Mouse (Mus musculus) kidney, adult 9 months (tissue): ENCODE measurements around the gene Bcr.
A peak's percentile ranks its signal among the peaks of the same experiment; 100 is the strongest.

ENCODE experiments used
- DNase-seq: peaks from one replicate; pipeline ENCODE4 v3.0.0; 2022

Gene Bcr

DNA sequence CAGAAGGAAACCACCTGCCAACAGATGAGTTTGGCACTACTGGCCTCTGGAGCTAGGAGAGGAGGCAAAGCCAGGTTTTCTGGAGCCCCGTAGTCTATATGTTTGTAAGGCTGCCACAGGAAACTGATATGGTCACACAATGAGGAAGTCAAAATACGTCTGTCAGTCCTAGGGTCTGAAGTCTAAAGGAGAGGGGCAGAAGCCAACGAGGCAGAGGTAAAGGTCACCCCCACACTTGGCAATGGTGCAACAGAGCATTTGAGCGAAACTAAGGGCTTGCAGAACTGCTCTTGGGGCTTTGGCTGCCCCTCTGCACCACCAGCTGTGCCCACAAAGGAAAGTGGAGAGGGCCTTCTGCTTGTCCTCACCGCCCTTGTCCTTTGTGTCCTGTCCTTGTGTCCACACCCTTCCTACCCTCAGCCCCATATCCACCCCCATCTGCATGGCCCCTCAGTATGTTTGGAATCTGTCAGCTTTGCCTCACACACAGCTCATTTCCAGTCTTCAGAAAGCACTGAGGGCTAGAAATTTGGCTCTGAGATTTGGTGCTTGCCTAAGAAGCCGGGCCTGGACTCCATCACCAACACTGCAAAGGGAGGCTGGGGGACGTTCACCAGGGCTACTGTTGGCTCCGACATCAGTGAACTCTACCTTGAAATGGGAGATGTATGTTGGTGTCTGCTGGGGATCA lies 127.1 kb downstream of the Bcr start:
- DNase-seq = no peak

DNA sequence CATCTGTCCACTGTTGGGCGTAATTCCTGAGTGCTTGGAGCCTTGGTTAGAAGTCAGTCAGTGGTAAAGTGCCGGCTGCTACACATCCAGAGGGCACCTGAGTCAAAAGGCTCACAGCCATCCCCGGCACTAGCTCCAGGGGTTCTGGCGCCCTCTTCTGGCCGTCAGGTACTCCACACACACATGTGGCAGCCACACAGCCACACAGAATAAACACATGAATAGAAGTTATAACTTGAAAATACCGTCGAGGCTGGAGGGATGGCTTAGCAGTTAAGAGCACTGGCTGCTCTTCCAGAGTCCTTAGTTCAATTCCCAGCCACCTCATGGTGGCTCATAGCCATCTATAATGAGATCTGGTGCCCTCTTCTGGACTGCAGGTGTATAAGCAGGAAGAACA lies 131.3 kb downstream of the Bcr start:
- DNase-seq = no peak

DNA sequence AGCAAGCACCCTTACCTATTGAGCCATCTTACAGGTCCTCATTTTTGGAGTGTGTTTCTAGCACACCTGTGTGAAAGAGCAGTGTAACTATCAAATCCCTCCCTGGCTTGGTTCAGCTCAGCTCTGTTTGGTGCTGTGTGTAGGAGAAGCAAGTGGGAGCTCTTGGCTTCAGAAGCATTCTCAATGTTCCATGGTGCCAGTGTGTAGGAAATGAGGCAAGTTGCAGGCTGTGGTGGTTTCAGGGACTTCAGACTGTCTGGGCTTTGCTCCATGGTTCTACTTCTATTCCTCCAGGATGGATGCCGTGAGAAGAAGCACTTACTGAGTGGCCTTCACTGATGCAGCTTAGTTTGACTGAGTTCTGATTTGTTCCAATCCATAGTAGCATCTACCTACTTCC lies 137.4 kb downstream of the Bcr start:
- no peak for DNase-seq

DNA sequence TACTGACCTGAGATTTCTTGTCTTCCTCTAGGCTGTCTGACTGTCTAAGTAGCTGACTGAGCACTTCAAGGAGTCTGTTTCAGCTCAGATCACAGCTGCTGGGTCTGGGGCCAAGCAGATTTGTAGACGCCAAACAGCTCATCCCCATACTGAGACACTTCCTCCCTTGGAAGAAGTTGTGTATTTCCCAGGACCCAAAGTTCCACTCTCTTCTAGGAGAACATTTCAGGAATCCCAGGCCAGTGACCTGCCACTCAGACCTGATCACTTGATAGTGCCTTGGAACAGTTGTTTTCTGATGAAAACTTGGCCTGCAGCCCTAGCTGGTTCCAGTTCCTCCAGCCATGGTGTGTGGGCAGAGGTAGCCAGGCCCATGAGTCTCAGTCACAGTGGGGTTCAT lies 140.3 kb downstream of the Bcr start:
- DNase-seq = no peak

DNA sequence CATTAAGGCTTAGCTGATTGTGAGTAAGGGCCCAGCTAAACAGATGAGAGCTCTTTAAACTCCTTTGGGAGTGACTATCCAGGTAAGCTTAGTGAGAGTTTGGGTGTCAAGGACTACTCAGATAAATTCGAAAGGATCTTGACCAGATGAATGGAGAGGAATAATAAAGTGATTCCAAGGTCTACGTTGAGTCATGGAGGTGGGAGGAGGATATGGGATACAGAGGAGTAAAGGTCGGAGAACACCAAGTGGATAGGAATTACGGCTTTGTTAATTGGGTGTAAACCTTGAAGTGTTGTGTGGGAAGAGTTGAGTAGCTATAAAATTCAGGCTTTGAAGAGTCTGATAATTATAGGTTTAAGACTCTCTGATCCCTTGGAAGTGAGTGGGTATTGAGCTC lies 145.8 kb downstream of the Bcr start:
- DNase-seq = no peak

DNA sequence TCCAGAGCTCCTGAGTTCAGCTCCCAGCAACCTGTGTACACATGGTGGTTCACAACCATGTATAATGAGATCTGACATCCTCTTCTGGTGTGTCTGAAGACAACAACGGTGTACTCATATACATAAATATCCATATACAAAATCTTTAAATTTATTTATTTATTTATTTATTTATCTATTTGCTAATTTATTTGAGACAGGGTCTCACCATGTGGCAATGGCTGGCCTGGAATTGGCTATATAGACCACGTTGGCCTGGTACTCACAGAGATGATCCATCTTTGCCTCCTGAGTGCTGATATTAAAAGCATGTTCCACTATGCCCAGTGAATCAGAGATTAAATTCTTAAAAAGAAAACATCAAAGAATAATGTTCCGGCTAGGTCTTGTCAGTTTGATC lies 150.4 kb downstream of the Bcr start:
- DNase-seq = no peak

DNA sequence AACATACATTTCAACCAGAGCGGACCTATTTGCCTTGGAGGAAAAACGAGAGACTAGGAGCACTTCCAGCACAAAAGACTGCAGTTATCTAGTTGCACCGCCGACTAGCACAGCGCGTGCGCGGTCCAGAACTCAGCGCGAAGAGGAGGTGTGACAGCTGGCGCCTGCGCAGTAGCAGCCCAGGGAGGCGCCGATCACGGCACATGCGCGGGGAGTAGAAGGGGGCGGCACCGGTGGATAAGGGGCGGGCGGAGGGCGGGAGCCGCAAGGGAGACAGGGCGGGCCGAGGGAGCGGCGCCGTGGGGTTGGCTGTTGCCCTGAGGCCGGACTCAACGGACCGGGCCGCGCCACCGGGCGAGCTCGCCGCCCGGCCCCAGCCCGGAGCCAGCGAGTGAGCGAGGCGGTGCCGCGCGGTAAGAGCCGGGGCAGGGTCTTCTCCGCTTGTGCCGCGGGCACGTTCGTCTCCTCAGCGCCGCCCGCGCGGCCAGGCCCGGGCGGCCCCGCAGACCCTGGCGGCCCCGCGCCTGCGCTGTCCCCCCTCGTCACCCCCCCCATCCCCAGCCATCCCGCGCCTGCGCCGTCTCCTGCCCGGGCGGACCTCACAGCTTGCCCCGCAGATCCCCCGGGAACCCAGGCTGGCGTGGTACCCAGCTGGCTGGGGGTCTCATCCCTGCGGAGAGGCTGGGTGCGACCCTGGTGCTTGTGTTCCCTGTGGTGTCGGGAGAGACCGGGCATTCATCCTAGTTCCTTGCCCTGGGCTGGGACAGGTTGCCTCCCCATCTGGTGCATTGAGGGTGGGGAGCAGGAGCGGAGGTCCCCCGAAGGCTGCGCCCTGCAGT lies 151.6 kb downstream of the Bcr start, which contains the start of gene Specc1l:
TSS of gene Specc1l (plus strand) at position 267 of the 839 bp plus-strand sequence.
- DNase-seq = peak; percentile 96

DNA sequence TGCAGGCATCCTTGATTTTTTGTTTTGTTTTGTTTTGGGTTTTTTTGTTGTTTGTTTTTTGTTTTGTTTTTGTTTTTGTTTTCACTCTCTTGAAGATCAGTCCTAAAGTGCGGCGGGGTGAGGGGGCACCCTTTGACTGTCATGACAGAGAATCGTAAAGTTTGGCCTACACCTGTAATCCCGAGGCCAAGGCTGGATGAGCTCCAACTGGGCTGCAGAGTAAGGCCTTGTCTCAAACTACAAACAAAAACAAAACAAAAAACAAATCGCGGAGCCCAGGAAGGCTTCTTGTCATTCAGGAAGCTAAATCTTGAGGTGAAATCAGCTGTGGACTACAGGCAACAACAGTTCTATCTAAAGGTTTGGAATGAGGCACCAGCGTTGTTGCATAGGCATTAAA lies 152.6 kb downstream of the Bcr start:
- peak; percentile 32 for DNase-seq

DNA sequence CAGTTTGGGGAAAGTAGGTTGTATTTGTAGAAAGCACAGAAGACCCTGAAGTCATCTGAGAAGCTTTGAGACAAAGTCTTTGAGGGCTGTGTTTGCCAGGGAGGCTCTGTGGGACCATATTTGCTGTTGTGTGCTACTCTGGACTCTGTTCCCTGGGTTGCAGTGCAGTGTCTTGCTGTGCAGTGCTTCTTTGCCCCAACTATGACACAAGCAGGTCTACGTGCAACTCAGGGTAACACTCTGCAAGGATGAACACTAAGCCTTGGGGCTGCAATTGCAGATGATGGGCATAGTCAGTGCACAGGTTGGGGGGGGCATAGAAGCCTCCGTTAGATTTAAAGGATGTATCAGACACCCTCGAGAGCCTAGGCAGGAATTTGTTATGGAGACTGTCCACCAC lies 160.3 kb downstream of the Bcr start:
- DNase-seq = no peak

DNA sequence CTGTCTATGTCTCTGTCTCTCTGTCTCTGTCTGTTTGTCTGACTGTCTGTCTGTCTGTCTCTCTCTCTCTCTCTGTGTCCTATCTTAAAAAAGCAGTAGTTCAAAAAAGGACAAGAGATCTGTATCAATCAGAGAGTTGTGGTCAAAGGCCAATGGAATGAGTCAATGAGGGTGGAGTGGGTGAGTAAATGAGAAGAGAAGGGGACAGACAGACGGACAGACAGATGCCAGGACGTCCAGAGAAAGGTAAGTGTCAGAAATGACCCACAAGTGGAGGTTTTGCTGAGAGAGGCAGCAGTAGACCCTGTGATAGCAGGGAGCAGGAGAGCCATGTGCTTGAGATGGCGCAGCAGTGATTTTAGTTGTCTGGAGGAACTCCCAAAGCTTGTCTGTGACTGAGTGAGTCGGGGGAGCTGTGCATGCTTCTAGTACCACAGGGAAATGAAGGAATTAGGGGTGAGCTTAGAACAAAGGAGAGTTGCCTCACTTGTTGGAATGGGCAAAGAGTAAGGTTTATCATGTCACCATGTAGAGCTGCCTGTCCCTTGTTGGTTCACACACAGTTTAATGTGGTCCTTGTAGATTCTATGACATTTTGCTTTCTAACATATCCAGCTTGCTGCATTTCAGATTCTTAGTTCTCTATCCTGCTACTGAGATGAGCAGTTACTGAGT lies 161.7 kb downstream of the Bcr start:
- DNase-seq = no peak

DNA sequence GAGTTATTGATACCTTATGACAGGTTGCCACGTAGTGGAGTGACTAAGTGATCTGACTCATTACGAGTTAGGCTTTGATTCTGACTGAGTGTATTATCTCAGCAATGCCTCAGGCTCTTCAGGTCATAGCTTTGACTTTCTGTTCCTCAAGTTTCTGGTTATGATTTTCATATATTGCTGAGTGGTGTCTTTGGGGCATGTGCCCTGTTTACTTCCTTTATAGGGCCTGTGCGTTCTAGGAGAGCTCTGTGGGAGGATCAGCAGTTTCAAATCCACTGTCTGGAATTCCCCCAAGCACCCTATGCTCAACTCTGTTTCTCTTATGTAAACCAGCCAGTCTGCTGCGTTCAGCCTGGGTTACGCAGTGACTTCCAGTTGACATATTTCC lies 162.2 kb downstream of the Bcr start:
- DNase-seq = no peak

DNA sequence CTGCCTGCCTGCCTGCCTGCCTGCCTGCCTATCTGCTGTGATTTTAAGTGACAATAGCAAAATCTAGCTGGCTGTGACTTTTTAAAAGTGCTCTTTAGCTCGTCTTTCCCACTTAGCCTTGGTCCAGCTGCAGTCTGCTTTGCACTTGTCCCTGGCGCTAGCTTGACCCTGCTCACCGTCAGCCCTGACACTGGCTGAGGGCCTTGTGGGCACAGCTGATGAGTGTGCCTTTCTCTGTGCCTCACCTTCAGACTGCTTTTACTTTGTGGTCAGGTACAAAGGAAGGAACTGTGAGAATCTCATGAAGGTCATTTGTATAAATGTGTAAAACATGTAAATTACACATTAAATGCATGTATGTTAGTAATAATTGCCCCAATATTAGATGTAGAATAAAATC lies 163.8 kb downstream of the Bcr start:
- no peak for DNase-seq

DNA sequence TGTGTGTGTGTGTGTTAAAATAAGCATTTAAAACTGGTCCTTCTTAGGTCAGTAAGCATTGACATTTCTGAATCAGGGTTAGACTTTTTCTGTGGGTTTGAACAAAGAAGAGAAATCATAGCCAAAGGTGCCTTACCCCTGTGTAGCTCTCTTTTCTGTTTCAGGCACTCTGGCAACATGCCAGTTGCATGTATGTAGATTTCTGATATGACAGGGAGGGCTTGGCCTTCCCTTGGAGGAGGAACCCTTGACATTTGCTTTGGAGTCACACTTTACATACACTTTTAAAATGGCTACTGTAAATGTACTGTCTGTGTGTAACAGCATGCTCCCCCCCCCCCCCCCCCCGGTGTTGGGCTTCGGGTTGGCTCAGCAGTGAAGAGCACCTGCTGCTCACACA lies 164.2 kb downstream of the Bcr start:
- no peak for DNase-seq

DNA sequence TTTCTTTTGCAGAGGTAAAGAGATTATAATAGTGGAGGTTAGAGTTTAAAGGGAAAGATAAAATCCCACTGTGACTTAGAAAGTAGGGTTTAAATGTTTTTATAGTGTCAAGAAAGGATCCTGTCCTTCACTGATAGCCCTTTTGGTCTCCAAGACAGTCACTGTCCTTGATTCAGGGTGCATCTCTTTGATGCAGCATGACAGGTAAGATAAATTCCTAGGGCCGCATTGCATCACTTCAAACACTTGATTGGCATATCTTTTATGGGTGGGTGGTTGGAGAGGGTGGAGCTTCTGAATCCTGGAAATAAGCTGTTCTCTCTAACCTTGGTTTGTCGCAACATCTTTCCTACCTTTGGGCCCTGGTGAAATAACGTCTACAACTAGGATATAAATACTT lies 167.0 kb downstream of the Bcr start:
- no peak for DNase-seq

DNA sequence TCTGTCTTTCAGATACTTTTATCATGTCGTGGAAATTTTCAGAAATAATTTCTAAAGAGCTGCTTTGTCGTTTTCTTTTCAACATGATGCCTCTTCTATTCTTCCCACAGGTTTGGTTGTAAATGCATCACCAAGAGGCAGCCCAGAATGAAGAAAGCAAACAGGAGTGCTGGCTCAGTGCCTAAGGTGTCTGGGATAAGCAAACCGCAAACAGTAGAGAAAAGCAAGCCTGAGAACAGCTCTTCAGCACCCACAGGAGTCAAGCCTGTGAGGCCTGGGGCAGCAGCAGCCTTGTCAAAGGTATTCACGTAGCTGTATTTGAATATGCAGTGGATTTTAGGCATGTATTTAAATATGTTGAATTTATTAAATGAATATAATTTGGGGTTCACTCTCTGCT lies 170.2 kb downstream of the Bcr start:
- no peak for DNase-seq

DNA sequence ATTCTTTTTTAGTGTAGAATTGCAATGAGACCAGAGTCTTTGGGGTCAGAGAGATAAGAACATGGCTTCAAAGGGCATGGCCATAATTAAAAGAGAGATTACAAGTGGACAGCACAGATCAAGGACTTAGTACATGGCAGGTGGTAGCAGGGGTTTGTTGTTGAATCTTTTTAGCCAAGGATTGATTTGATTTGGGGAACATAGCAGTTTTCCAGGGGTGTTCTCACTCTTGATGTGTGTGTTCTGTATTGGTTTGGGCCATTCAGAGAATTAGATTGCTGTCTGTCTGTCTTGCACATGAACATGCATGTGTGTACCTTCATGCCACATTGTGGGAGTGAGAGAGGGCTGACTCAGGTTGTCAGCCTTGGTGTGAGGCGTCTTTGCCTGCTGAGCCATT lies 171.5 kb downstream of the Bcr start:
- DNase-seq = no peak

DNA sequence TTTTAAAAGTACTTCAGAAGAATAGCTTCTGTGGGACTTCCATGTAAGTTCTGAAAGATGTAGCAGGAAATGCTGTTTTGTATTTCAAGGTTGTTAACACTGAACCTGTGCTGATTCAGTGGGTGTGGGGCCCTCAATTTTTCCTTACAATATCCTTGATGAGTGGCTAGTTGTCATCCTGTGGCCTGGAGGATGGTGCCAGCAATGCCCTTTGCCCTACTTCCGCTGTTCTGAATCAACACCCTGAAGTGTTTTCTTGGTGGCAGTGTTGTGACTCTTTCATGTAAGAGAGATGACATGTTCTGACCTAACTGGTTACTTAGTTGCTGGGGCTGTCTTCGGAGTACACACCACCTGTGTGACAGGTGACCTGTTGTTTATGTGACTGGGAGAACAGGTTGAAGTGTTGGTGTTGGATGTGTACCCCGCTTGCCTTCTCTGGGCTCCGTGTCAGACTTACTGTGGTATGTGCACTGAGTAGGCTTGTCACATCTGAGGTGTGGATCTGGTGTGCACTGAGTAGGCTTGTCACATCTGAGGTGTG lies 172.3 kb downstream of the Bcr start:
- DNase-seq = no peak

DNA sequence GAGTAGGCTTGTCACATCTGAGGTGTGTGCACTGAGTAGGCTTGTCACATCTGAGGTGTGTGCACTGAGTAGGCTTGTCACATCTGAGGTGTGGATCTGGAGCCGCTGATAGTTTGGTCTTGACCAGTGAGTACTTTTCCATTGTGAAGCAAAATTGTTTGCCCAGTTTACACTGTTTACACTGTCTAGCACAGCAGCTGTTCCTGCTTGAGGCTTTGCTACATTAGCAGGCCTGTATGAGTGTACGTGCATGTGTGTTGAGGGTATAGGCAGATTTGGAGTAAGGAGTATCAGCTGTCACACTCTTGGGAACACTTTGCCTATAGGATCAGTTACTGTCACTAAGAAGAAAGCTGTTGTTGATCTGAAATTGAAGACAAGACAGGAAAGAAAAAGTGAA lies 173.1 kb downstream of the Bcr start:
- no peak for DNase-seq
